21 mouse cellular contexts compared by ENCODE assay signal in genomic region chr19:21816260-21816659, GRCm38 (mm10). TPM values are rescaled to one million over a fixed set of nuclear protein-coding genes. Genes with fewer than 3 reads are reported as not detected.
DNase-seq lines count a peak whose midpoint lies in the region; ATAC-seq and TF ChIP-seq lines count a peak whose summit lies in the region.
"Had no signal": no experiment of that assay in that cellular context is flagged by ENCODE, and none has a peak within 500 bp of the region (broad histone marks: within the 10 kb centered on the region; RNA-seq: fewer than 3 reads in every experiment).

No protein-coding gene starts in this region.

- H3K4me2 ChIP-seq in CH12.LX (ENCODE audit: insufficient read depth, low read depth, poor library complexity, severe bottlenecking) = no peak overlapping the region
- H3K4me2 ChIP-seq: embryonic facial prominence, embryonic 12.5 days; forebrain, embryonic 13.5 days; forebrain, embryonic 15.5 days had no signal

- TF ChIP-seq CTCF in CH12.LX (conservative IDR thresholded peaks at IDR 0.05 in 1 of 2, IDR thresholded peaks at IDR 0.05 in 1 of 2; ENCODE audit: low read depth in 2 of 2, low read length in 2 of 2) = no peak

- ATAC-seq in megakaryocyte, adult 5-6 weeks (ENCODE audit: poor library complexity, severe bottlenecking) = no peak
- no peak for ATAC-seq in megakaryocyte progenitor cell, adult 5-6 weeks (replicated peaks; ENCODE audit: poor library complexity)
- ATAC-seq: CD4-positive, CD25-positive, alpha-beta regulatory T cell, adult 4 months; forebrain, embryonic 13.5 days; forebrain, embryonic 15.5 days; forebrain, postnatal 0 days had no signal

- H3K9me3 ChIP-seq in megakaryocyte, embryonic 14.5 days = no peaks in the 10 kb centered on the region
- H3K9me3 ChIP-seq in CH12.LX (replicated peaks; ENCODE audit: low read length) = peaks cover 5% of the 10 kb centered on the region
- H3K9me3 ChIP-seq: embryonic facial prominence, embryonic 10.5 days; embryonic facial prominence, embryonic 12.5 days; forebrain, embryonic 13.5 days; forebrain, embryonic 15.5 days had no signal

- TF ChIP-seq EP300 in CH12.LX (IDR thresholded peaks at IDR 0.05; ENCODE audit: low read length) = no peak

- intact Hi-C loops in heart, postnatal 10 days (cut with DNase I) = no loop called here

- peaks cover 80% of the 10 kb centered on the region for H3K36me3 ChIP-seq in megakaryocyte, embryonic 14.5 days (replicated peaks; ENCODE audit: low read length)
- H3K36me3 ChIP-seq in CH12.LX (replicated peaks in 1 of 2; ENCODE audit: control insufficient read depth in 1 of 2, insufficient read depth in 1 of 2, low read length in 1 of 2) = peaks cover 12 to 67% of the 10 kb centered on the region in 2 experiments

- DNase-seq in A20 (ENCODE audit: low read depth, low spot score) (peak; percentile 39), CH12.LX (ENCODE audit: extremely low read depth) (no peak)
- DNase-seq in heart, postnatal 10 days = no peak
- DNase-seq: adrenal gland, adult 2 months; adrenal gland, postnatal 14 days; adrenal gland, postnatal 36 days; B cell, adult 2 months; cerebellum, adult 11-12 months; cerebellum, adult 2 months; cerebellum, adult 9-10 months; cerebellum, postnatal 10 days; cerebellum, postnatal 25 days; forebrain, postnatal 0 days had no signal

- H3K27me3 ChIP-seq in megakaryocyte, embryonic 14.5 days (replicated peaks) = no peaks in the 10 kb centered on the region
- no peaks in the 10 kb centered on the region for H3K27me3 ChIP-seq in CH12.LX (replicated peaks)
- H3K27me3 ChIP-seq: embryonic facial prominence, embryonic 12.5 days; forebrain, embryonic 13.5 days; forebrain, embryonic 15.5 days had no signal

- no peaks in the 10 kb centered on the region for H3K79me2 ChIP-seq in CH12.LX (replicated peaks; ENCODE audit: control insufficient read depth, extremely low read depth, insufficient read depth, poor library complexity, severe bottlenecking)

- dilution Hi-C loops in CH12.LX (cut with MboI; ENCODE audit: extremely low pct_ligation_motif_present, extremely low pct_unique_long_range_greater_than_20kb, low sequenced_read_pairs) = no loop called here

- TF ChIP-seq RAD21 in CH12.LX (IDR thresholded peaks at IDR 0.05; ENCODE audit: low read depth, low read length) = no peak

- H3K4me1 ChIP-seq in megakaryocyte, embryonic 14.5 days = peaks cover 13% of the 10 kb centered on the region
- peaks cover 6 to 27% of the 10 kb centered on the region in 2 experiments; a peak in 3 of 4 replicates for H3K4me1 ChIP-seq in CH12.LX (ENCODE audit: control insufficient read depth in 1 of 2, insufficient read depth in 2 of 2)
- H3K4me1 ChIP-seq: embryonic facial prominence, embryonic 10.5 days; embryonic facial prominence, embryonic 12.5 days; forebrain, embryonic 13.5 days; forebrain, embryonic 15.5 days had no signal

- peak overlapping the region; percentile 16 for H3K4me3 ChIP-seq in megakaryocyte, embryonic 14.5 days (replicated peaks)
- H3K4me3 ChIP-seq in CH12.LX (replicated peaks in 1 of 3; ENCODE audit: low read depth in 2 of 3, low read length in 2 of 3, poor library complexity in 1 of 3) = no peak overlapping the region
- H3K4me3 ChIP-seq: embryonic facial prominence, embryonic 10.5 days; embryonic facial prominence, embryonic 12.5 days; forebrain, embryonic 13.5 days; forebrain, embryonic 15.5 days had no signal

- TF ChIP-seq POLR2A in CH12.LX (IDR thresholded peaks at IDR 0.05; ENCODE audit: low read depth, low read length) = no peak

- in situ Hi-C loops in CH12.LX (cut with MboI; ENCODE audit: low pct_ligation_motif_present, low pct_unique_long_range_greater_than_20kb, low sequenced_read_pairs) = loop anchor here (5.0 kb wide), 1 partner anchor 46 kb away; no protein-coding TSS in a partner anchor

- no peak overlapping the region for H3K27ac ChIP-seq in CH12.LX (ENCODE audit: insufficient read depth, low read depth)
- H3K27ac ChIP-seq: embryonic facial prominence, embryonic 10.5 days; embryonic facial prominence, embryonic 12.5 days; forebrain, embryonic 13.5 days; forebrain, embryonic 15.5 days had no signal

- H3K9ac ChIP-seq in CH12.LX (ENCODE audit: insufficient read depth, low read depth) = no peak overlapping the region
- H3K9ac ChIP-seq: embryonic facial prominence, embryonic 12.5 days; forebrain, embryonic 13.5 days; forebrain, embryonic 15.5 days; forebrain, postnatal 0 days had no signal

TF ChIP-seq in CH12.LX, 34 proteins besides CTCF, POLR2A, EP300 and RAD21:
- TF ChIP-seq CHD2 (IDR thresholded peaks at IDR 0.05; ENCODE audit: low read length) (no peak), POLR2AphosphoS2 (IDR thresholded peaks at IDR 0.05; ENCODE audit: low read depth, low read length) (no peak), ELF1 (IDR thresholded peaks at IDR 0.05; ENCODE audit: low read depth, low read length) (no peak), USF1 (IDR thresholded peaks at IDR 0.05; ENCODE audit: low read depth, low read length) (no peak), TCF12 (IDR thresholded peaks at IDR 0.05; ENCODE audit: low read depth, low read length) (peak; percentile 36; the same call in 1 of the 2 replicates), GABPA (IDR thresholded peaks at IDR 0.05; ENCODE audit: insufficient replicate concordance, low read depth, low read length) (no peak), ZNF384 (IDR thresholded peaks at IDR 0.05; ENCODE audit: low read depth, low read length) (no peak), USF2 (conservative IDR thresholded peaks at IDR 0.05; ENCODE audit: low read depth, low read length) (no peak)
TF ChIP-seq in CH12.LX: peak in this region for 1.

RNA-seq across cellular contexts. Expression of gene Cemip2, which starts 38.1 kb away (rescaled TPM):
- polyA plus RNA-seq in megakaryocyte, embryonic 14.5 days (2012; ENCODE audit: insufficient read depth, low replicate concordance) = 0.12 and 1.7 TPM in 2 replicates
- 8.1 and 9.0 TPM in 2 replicates for total RNA-seq in megakaryocyte, adult 5-6 weeks (2015)
- 16.0 and 19.3 TPM in 2 replicates for total RNA-seq in megakaryocyte, adult 5-6 weeks (2017)
- total RNA-seq in CH12.LX (2012; rRNA removed) = 7.2 and 8.5 TPM in 2 replicates
- 7.9 TPM in 2 replicates for total RNA-seq in CH12.LX (2014; rRNA removed)
- polyA plus RNA-seq in CH12.LX (2012; ENCODE audit: insufficient read length, low read depth) = 6.4 and 7.4 TPM in 2 replicates
- total RNA-seq in heart, postnatal 10 days (2021) = 10 to 100 TPM; 30.1 to 31.4 TPM
- 11.6 and 11.8 TPM in 2 replicates for total RNA-seq in megakaryocyte progenitor cell, adult 5-6 weeks (2015)
- total RNA-seq in megakaryocyte progenitor cell, adult 5-6 weeks (2017) = 21.6 and 21.7 TPM in 2 replicates
